Mouse (Mus musculus) CD4-positive helper T cell, adult 2 months (primary cell): Measurements from ENCODE around the gene Pim3.
"Not testable (repeated sequence)": the region's sequence is repeated elsewhere in the genome, so short reads cannot be mapped to it uniquely, and the experiment has no call there.

Source experiments
- DNase-seq: peaks from one replicate; pipeline ENCODE4 v3.0.0-alpha.2; 2012; ENCODE audit warnings: low read depth, missing footprints, low spot score

Pim3 gene

GRCm38 (mm10) chr15:88861772-88862622, at the start of gene Pim3:
Gene Pim3 (plus strand): TSS chr15:88862186.
- peak; percentile 98 for DNase-seq

- DNase-seq: no peak
Measured at GRCm38 (mm10) chr15:88813262-88813661, 48.7 kb upstream of the Pim3 start.

DNA sequence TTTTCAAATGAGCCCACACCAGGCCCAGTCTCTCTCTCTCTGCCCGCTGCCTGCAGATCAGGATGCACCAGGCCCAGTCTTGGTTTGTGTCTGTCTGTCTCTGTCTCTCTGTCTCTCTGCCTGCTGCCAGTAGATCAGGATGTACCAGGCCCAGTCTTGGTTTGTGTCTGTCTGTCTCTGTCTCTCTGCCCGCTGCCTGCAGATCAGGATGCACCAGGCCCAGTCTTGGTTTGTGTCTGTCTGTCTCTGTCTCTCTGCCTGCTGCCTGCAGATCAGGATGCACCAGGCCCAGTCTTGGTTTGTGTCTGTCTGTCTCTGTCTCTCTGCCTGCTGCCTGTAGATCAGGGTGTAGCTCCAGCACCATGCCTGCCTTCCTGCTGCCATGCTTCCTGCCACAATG, 48.1 kb upstream of the Pim3 start:
- DNase-seq: not testable (repeated sequence)

DNA sequence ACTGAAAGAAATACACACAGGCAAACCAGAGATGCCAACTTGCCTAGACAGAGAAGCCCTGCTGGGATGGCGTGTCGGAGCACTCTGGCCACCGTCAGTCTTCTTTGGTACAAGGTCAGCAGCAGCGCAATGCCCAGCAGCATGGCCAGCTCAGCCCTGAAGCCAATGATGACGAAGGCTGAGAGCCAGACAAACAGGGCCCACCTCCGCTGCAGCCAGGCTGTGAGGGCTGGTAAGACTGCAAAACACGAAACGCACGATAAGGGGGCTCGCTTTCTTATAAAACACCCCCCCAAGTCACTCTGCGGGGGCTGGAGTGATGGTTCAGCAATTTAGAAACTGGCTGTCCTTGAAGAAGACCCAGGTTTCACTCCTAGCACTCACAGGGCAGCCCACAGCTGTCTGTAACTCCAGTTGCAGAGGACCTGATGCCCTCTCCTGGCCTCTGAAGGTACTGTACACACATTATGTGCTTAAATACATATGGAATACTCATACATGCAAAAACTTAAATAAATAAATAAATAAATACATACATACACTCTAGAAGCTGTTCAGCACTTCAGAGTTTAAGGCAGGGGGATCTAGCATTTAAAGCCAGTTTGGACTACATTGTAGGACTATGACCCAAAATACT, 47.5 kb upstream of the Pim3 start:
- no peak for DNase-seq

DNA sequence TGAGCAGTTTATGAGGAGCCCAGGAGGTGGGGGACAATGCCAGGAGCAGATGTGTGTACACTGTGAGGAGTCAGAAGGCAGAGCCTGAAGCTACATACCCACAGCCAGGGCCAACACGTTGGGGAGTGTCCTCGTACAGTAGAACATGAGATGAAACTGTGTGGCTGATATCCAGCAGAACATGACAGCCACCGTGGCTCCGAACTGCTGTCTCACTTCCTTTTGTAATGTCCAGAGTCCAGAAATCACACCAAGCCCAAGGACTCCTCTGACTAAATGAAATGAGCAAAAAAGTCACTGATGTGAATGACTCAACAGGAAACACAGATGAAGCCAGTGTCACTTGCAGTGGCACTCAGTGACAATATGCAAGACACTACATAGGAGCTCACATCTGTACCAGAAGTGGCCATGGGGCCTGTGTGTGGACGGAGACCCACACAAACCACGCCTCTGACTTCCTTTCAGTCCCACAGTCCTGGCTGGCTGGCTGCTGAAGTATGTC, 46.7 kb upstream of the Pim3 start:
- DNase-seq: no peak

DNA sequence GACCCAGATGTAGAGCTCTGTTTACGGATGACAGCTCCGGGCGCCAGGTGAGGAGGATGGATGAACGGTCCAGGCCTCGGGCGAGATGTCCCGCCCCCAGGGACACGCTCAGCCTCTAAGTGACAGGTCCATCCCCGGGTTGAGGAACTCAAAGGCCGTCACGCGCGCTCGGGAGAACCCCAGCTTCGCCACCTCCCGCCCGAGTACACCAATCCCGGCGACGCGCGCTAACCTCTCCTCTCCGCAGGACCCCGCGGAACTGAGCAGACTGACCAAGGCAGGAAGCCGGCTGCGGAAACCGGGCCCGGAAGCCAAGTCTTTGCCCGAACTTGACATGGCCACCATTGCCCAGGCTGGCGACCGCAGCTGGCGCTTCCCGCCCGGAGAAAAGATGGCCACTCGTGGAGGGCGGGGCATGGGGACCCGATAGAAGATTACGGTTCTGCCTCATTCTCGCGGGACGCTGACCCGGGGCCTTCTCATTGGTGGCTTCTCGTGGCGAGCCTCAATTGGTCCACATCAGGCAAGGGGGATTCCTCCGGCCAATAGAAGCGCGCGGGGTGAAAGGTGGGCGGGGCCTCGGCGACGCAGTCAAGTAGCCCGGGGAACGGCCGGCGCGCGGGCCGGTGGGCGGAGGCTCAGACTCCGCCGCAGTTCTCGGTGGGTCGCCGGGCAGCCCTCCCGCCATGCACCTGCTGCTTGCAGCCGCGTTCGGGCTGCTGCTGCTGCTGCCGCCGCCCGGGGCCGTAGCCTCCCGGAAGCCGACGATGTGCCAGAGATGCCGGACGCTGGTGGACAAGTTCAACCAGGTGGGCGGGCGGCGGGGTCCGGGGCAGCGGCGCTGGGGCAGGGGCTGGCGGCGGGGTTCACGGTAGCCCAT, 42.7 kb upstream of the Pim3 start, which contains the start of the genes Alg12 and Creld2:
TSS of gene Alg12 (minus strand) at position 293 of the 880 bp plus-strand sequence.
TSS of gene Creld2 (plus strand) at position 621 of the 880 bp plus-strand sequence.
- DNase-seq: peak; percentile 99

- no peak for DNase-seq
Measured at GRCm38 (mm10) chr15:88819906-88820303, 42.1 kb upstream of the Pim3 start.

DNA sequence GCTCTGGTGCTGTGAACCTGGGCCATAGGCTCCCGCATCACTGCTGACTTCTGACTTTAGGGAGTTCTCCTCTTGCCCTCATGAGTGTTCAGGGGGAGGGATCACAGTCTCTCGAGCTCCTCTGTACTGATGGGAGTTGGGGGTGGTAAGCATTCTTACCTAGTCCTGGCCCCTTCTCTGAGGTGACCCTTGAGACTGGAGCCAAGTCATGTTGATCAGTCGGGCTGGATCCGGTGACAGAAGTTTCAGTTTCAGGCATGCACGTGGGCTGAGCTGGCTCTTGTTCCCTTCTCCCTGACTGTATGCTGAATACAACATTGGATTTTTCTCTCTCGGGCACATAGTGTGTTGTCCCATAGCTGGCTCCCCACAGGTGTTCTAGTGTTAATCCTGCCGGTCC, 40.6 kb upstream of the Pim3 start:
- no peak for DNase-seq

- DNase-seq: no peak
Measured at GRCm38 (mm10) chr15:88822513-88822912, 39.5 kb upstream of the Pim3 start.

DNA sequence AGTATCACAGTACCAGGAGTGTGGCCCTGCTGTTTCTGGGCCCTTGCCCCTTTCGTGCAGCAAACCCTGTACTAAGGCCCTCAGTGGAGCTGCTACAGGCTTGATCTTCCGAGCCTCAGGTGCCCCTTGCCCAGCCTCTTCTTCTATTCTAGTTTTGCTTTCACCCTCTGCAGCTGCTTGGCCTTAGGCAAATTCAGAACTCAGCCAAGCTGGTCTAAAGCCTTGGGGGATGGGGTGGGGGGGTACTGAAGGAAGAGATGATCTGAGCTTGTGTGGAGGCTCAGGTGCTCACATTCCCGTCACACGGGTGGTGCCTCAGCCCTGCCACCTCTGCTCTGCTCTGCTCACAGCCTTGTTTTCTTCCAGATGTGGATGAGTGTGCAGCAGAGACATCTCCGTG, 38.6 kb upstream of the Pim3 start:
- no peak for DNase-seq

- DNase-seq: no peak
Measured at GRCm38 (mm10) chr15:88827466-88827865, 34.5 kb upstream of the Pim3 start.

DNA sequence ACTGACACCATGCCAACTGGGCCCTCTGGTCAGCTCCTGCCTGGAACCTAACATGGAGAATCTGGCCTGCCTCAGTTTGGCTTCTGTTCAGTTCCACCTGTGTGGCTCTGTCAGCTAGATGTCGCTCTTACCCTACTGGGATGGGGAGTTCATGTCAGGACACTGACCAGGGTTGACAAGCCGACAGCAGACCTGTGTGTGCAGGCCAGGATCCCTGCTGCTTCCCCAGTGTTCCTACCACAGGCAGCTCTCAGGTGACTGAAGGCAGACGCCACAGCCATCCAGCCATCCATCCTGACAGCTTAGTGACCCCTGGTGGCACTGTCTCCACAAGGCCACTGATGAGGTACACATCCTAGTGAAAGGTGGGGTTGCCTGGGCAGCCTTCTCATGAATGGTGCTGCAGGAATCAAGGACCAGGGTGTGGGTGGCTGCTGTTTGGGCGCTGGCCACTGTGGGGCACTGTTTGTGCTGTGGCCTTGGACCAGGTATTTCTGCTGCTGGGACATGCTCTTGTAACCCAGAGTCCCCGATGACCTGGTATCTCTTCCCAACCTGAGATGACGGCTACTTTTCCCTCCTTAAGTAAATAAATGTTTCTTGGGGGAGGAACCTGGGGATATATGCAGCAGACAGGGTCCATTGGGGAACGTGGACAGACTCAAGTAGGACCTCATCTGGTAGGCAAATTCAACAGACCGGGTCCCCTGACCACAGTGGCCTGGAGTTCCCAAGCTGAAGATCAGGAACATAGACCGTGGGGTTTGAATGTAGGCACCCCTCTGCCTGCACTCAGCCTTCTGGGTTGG, 33.8 kb upstream of the Pim3 start:
- DNase-seq: peak; percentile 55

GRCm38 (mm10) chr15:88828800-88829705, 32.9 kb upstream of the Pim3 start:
- DNase-seq: peak; percentile 83

DNA sequence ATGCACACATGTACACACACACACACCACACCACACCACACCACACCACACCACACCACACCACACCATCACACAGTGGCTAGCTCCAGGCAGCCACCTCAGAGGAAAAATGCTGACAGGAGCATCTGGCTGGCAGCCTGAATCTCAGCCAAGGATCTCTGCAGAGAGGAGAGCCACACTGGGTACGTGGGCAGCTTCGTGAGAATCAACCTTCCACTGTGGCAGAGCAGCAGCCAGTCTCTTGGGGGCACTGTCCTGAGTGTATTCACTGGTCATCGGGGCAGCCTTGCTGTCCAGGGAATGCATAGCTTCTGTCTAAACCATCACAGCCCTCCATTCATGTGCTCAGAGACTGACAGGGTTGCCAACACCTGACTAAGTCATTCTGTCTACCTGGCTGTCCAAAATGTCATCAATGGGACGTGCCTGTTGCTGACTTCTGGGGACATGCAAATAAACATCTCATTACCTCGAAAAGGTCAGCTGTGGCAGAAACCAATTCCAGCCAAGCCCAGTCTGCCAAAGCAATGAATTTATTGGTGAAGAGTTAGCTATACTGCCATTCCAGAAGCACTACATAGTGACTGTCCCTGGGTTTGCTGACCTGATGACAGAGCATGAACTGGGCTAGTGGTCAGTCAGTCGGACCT, 32.1 kb upstream of the Pim3 start:
- no peak for DNase-seq

GRCm38 (mm10) chr15:88830696-88831095, 31.3 kb upstream of the Pim3 start:
- no peak for DNase-seq

DNA sequence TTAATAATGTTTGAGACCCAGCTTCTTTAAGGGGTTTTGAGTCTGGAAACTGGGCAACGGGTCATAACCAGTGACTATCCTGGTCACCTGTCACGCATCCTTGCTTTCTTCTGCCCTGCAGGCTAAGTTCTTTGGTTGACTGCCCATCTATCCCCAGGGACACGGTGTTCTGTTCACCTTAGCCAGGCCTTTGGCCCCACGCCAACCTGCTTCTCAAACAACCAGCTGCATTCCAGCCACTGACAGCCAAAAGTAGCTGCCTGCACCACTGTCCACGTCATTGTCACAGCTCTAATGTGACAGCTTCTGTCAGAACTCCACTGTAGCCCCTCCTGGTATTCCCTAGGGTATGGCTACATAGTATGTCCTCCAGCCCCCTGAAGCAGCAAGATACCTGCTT, 30.5 kb upstream of the Pim3 start:
- DNase-seq: no peak

- DNase-seq: no peak
Measured at GRCm38 (mm10) chr15:88832536-88832935, 29.4 kb upstream of the Pim3 start.

DNA sequence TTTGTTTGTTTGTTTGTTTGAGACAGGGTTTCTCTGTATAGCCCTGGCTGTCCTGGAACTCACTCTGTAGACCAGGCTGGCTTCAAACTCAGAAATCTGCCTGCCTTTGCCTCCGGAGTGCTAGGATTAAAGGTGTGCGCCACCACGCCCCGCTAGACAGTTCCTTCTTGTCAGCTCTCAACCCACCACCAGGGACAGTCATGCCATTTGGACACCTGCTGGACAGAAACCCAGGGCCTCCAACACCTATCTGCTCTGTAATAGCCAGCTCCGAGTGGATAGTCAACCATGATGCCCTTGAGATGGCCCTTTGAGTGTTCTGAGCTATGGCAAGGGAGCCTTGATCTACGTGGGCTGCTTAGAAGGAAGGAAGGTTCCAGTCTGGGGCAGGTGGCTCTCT, 26.0 kb upstream of the Pim3 start:
- DNase-seq: no peak

- DNase-seq: no peak
Measured at GRCm38 (mm10) chr15:88836571-88836970, 25.4 kb upstream of the Pim3 start.
